Mouse (Mus musculus): ENCODE results near the gene Gm281. TPM values are rescaled to one million over a fixed set of nuclear protein-coding genes. Genes with fewer than 3 reads are reported as not detected.

The Gm281 gene
- polyA plus RNA-seq, 1 experiment from 2014 or later = not detected

GRCm38 (mm10) chr14:13933290-13934051 is 19.2 kb upstream of the Gm281 start:
- peak overlapping the region; percentile 53 for H3K9ac ChIP-seq (replicated peaks)

GRCm38 (mm10) chr14:13917630-13918029 is 3.4 kb upstream of the Gm281 start:
- ATAC-seq (ENCODE audit: insufficient number of reproducible peaks, insufficient read depth, low FRiP score, low TSS enrichment, low read depth) = no peak
- Histone ChIP-seq H3K9ac (replicated peaks) (no peak overlapping the region), H3K36me3 (no peaks in the 10 kb centered on the region), H3K9me3 (no peaks in the 10 kb centered on the region), H3K27me3 (no peaks in the 10 kb centered on the region), H3K27ac (no peak overlapping the region), H3K4me1 (replicated peaks) (no peaks in the 10 kb centered on the region), H3K4me3 (replicated peaks) (no peak overlapping the region), H3K4me2 (no peak overlapping the region)
- WGBS = 43% methylated on average over 3 of the region's 3 CpGs

More at GRCm38 (mm10) chr14:13933290-13934051, 19.2 kb upstream of the Gm281 start:
- H3K4me3 ChIP-seq (replicated peaks) = peak overlapping the region; percentile 39
- H3K27me3 ChIP-seq = no peaks in the 10 kb centered on the region
- H3K9me3 ChIP-seq = 0 out of 2 replicates have a peak, but pooled peaks cover 9% of the 10 kb centered on the region
- 30% methylated on average over 31 of the region's 31 CpGs for WGBS
- no peak overlapping the region for H3K27ac ChIP-seq
- no peaks in the 10 kb centered on the region for H3K36me3 ChIP-seq
- peak; percentile 73 for ATAC-seq (ENCODE audit: insufficient number of reproducible peaks, insufficient read depth, low FRiP score, low TSS enrichment, low read depth)
- H3K4me1 ChIP-seq (replicated peaks) = peaks cover 9% of the 10 kb centered on the region
- peak overlapping the region; percentile 67 for H3K4me2 ChIP-seq

- 87% methylated on average over 10 of the region's 10 CpGs for WGBS
- Histone ChIP-seq H3K4me2 (no peak overlapping the region), H3K27ac (no peak overlapping the region), H3K36me3 (no peaks in the 10 kb centered on the region), H3K27me3 (no peaks in the 10 kb centered on the region), H3K4me3 (replicated peaks) (no peak overlapping the region), H3K4me1 (replicated peaks) (no peaks in the 10 kb centered on the region), H3K9me3 (no peaks in the 10 kb centered on the region), H3K9ac (replicated peaks) (no peak overlapping the region)
- no peak for ATAC-seq (ENCODE audit: insufficient number of reproducible peaks, insufficient read depth, low FRiP score, low TSS enrichment, low read depth)
Observed at GRCm38 (mm10) chr14:13917208-13917607, 2.9 kb upstream of the Gm281 start.

- no peak overlapping the region for H3K9ac ChIP-seq (replicated peaks)
- H3K4me2 ChIP-seq = no peak overlapping the region
- no peak overlapping the region for H3K4me3 ChIP-seq (replicated peaks)
- H3K36me3 ChIP-seq = no peaks in the 10 kb centered on the region
- no peak overlapping the region for H3K27ac ChIP-seq
- H3K9me3 ChIP-seq = no peaks in the 10 kb centered on the region
- WGBS = 81% methylated on average over 4 of the region's 4 CpGs
- ATAC-seq (ENCODE audit: insufficient number of reproducible peaks, insufficient read depth, low FRiP score, low TSS enrichment, low read depth) = no peak
- H3K27me3 ChIP-seq = no peaks in the 10 kb centered on the region
- H3K4me1 ChIP-seq (replicated peaks) = peaks cover 7% of the 10 kb centered on the region
Observed at GRCm38 (mm10) chr14:13915207-13915606, 929 bp upstream of the Gm281 start.

GRCm38 (mm10) chr14:13910148-13910547 is 4.1 kb downstream of the Gm281 start:
- H3K4me2 ChIP-seq = no peak overlapping the region
- peak; percentile 80 for ATAC-seq (ENCODE audit: insufficient number of reproducible peaks, insufficient read depth, low FRiP score, low TSS enrichment, low read depth)

GRCm38 (mm10) chr14:13907145-13907544 is 7.1 kb downstream of the Gm281 start:
- Histone ChIP-seq H3K4me1 (replicated peaks) (peaks cover 7% of the 10 kb centered on the region), H3K4me2 (no peak overlapping the region), H3K9ac (replicated peaks) (no peak overlapping the region), H3K36me3 (no peaks in the 10 kb centered on the region), H3K27ac (no peak overlapping the region), H3K27me3 (no peaks in the 10 kb centered on the region), H3K4me3 (replicated peaks) (no peak overlapping the region), H3K9me3 (no peaks in the 10 kb centered on the region)
- no peak for ATAC-seq (ENCODE audit: insufficient number of reproducible peaks, insufficient read depth, low FRiP score, low TSS enrichment, low read depth)
- 91% methylated on average over 7 of the region's 7 CpGs for WGBS

More at GRCm38 (mm10) chr14:13910148-13910547, 4.1 kb downstream of the Gm281 start:
- Histone ChIP-seq H3K9me3 (no peaks in the 10 kb centered on the region), H3K9ac (replicated peaks) (no peak overlapping the region), H3K36me3 (no peaks in the 10 kb centered on the region), H3K4me1 (replicated peaks) (peaks cover 7% of the 10 kb centered on the region), H3K4me3 (replicated peaks) (no peak overlapping the region), H3K27ac (peak overlapping the region; percentile 69; the same call in 1 of the 2 replicates), H3K27me3 (no peaks in the 10 kb centered on the region)
- 40% methylated on average over 2 of the region's 2 CpGs for WGBS

- no peak overlapping the region for H3K4me3 ChIP-seq (replicated peaks)
- H3K9me3 ChIP-seq = no peaks in the 10 kb centered on the region
- H3K4me2 ChIP-seq = no peak overlapping the region
- H3K4me1 ChIP-seq (replicated peaks) = peaks cover 7% of the 10 kb centered on the region
- 84% methylated on average over 1 of the region's 1 CpGs for WGBS
- ATAC-seq (ENCODE audit: insufficient number of reproducible peaks, insufficient read depth, low FRiP score, low TSS enrichment, low read depth) = no peak
- H3K36me3 ChIP-seq = no peaks in the 10 kb centered on the region
- no peaks in the 10 kb centered on the region for H3K27me3 ChIP-seq
- no peak overlapping the region for H3K27ac ChIP-seq
- no peak overlapping the region for H3K9ac ChIP-seq (replicated peaks)
Observed at GRCm38 (mm10) chr14:13906461-13906860, 7.8 kb downstream of the Gm281 start.

GRCm38 (mm10) chr14:13901611-13902067 is 12.6 kb downstream of the Gm281 start:
- peak; percentile 79; the same call in 1 of the 2 replicates for ATAC-seq (ENCODE audit: insufficient number of reproducible peaks, insufficient read depth, low FRiP score, low TSS enrichment, low read depth)
- under 1% methylated on average over 22 of the region's 22 CpGs for WGBS
- H3K4me3 ChIP-seq (replicated peaks) = peak overlapping the region; percentile 49
- peak overlapping the region; percentile 66 for H3K9ac ChIP-seq (replicated peaks)
- peak overlapping the region; percentile 73 for H3K4me2 ChIP-seq
- no peaks in the 10 kb centered on the region for H3K36me3 ChIP-seq
- no peaks in the 10 kb centered on the region; the same call in 1 of the 2 replicates for H3K27me3 ChIP-seq
- H3K27ac ChIP-seq = peak overlapping the region; percentile 74; the same call in 1 of the 2 replicates
- H3K4me1 ChIP-seq (replicated peaks) = no peaks in the 10 kb centered on the region
- no peaks in the 10 kb centered on the region for H3K9me3 ChIP-seq

- H3K4me3 ChIP-seq (replicated peaks) = no peak overlapping the region
Observed at GRCm38 (mm10) chr14:13895198-13895597, 19.1 kb downstream of the Gm281 start.

GRCm38 (mm10) chr14:13893748-13894147 is 20.5 kb downstream of the Gm281 start:
- no peak overlapping the region for H3K4me3 ChIP-seq (replicated peaks)
- no peak overlapping the region for H3K27ac ChIP-seq
- no peaks in the 10 kb centered on the region for H3K36me3 ChIP-seq
- no peaks in the 10 kb centered on the region for H3K4me1 ChIP-seq (replicated peaks)
- no peak for ATAC-seq (ENCODE audit: insufficient number of reproducible peaks, insufficient read depth, low FRiP score, low TSS enrichment, low read depth)
- no peak overlapping the region for H3K9ac ChIP-seq (replicated peaks)
- H3K27me3 ChIP-seq = no peaks in the 10 kb centered on the region
- H3K4me2 ChIP-seq = no peak overlapping the region
- no peaks in the 10 kb centered on the region for H3K9me3 ChIP-seq
- 82% methylated on average over 3 of the region's 3 CpGs for WGBS

More at GRCm38 (mm10) chr14:13895198-13895597, 19.1 kb downstream of the Gm281 start:
- no peaks in the 10 kb centered on the region for H3K27me3 ChIP-seq
- no peak for ATAC-seq (ENCODE audit: insufficient number of reproducible peaks, insufficient read depth, low FRiP score, low TSS enrichment, low read depth)
- H3K36me3 ChIP-seq = no peaks in the 10 kb centered on the region
- H3K4me1 ChIP-seq (replicated peaks) = no peaks in the 10 kb centered on the region
- H3K4me2 ChIP-seq = no peak overlapping the region
- no peak overlapping the region for H3K9ac ChIP-seq (replicated peaks)
- H3K9me3 ChIP-seq = no peaks in the 10 kb centered on the region
- H3K27ac ChIP-seq = no peak overlapping the region

GRCm38 (mm10) chr14:13861416-13861815 is 52.9 kb downstream of the Gm281 start:
- Histone ChIP-seq H3K36me3 (no peaks in the 10 kb centered on the region), H3K27ac (no peak overlapping the region), H3K27me3 (no peaks in the 10 kb centered on the region), H3K4me2 (no peak overlapping the region), H3K9ac (replicated peaks) (no peak overlapping the region), H3K4me1 (replicated peaks) (no peaks in the 10 kb centered on the region), H3K9me3 (no peaks in the 10 kb centered on the region), H3K4me3 (replicated peaks) (no peak overlapping the region)
- ATAC-seq (ENCODE audit: insufficient number of reproducible peaks, insufficient read depth, low FRiP score, low TSS enrichment, low read depth) = no peak
